Mouse (Mus musculus): ENCODE measurements around the gene Olfr474.
"Not testable (repeated sequence)": the region's sequence is repeated elsewhere in the genome, so short reads cannot be mapped to it uniquely, and the experiment has no call there.

The Olfr474 gene

DNA sequence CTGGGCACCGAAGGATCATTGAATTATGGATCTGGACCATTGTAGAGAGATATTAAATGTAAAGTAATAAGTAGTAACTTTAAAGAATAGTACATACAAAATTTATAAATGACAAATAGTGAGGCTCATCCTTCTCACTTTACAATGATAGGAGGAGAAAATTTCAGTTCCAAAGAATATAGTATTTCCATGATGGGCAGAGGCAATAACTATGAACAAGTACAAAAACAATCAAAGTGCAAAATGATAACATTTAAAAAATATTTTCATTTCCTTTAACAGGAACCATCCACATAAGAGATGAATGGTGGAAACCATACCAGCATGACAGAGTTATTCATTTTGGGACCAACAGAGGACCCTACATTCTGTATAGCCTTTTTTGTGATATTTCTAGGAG is at the start of gene Olfr474:
Olfr474 (plus strand) TSS at position 301 of the 400 bp plus-strand sequence.
- DNase-seq (ENCODE audit: low read depth, low spot score): no peak

- DNase-seq (ENCODE audit: low read depth, low spot score): no peak
Observed at GRCm38 (mm10) chr7:107930146-107930545, 24.3 kb upstream of the Olfr474 start, which contains the start of gene Olfr473. Olfr473 (plus strand) TSS chr7:107930446.

DNA sequence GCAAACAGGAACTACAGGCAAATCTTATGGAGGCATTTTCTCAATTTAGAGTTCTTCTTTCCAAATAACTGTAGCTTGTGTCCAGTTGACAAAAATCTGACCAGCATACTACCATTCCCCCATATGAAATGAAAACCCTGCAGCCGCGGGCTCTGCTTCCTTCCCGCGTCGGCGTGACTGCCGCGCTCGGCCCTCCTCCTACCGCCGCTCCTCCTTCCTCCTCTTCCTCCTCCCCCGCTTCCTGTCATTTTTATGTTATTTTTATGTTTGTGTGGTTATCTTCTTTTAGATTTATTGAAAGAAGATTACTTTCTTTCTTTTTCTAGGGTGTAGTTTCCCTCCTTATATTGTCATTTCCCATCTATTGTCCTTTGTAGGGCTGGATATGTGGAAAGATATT is 1.9 kb upstream of the Olfr474 start:
- DNase-seq (ENCODE audit: low read depth, low spot score): not testable (repeated sequence)

GRCm38 (mm10) chr7:107964503-107964902 is 10.1 kb downstream of the Olfr474 start, which contains the start of gene Olfr476:
Olfr476 (plus strand) TSS chr7:107964803.
- no peak for DNase-seq (ENCODE audit: low read depth, low spot score)

GRCm38 (mm10) chr7:107986393-107986792 is 31.9 kb downstream of the Olfr474 start, which contains the start of gene Olfr477:
Olfr477 (plus strand) TSS chr7:107986693.
- DNase-seq (ENCODE audit: low read depth, low spot score): no peak
